Mouse (Mus musculus): Measurements from ENCODE around the gene Slit3. TPM values are rescaled to one million over a fixed set of nuclear protein-coding genes. Genes with fewer than 3 reads are reported as not detected.

Slit3 gene
- 0.77 TPM for polyA plus RNA-seq (2014; fragmentation: Illumina TruSeq; extraction: RNeasy Lipid Tissue Mini Kit (QIAGEN cat#74804); ENCODE audit: low read depth, low replicate concordance)

DNA sequence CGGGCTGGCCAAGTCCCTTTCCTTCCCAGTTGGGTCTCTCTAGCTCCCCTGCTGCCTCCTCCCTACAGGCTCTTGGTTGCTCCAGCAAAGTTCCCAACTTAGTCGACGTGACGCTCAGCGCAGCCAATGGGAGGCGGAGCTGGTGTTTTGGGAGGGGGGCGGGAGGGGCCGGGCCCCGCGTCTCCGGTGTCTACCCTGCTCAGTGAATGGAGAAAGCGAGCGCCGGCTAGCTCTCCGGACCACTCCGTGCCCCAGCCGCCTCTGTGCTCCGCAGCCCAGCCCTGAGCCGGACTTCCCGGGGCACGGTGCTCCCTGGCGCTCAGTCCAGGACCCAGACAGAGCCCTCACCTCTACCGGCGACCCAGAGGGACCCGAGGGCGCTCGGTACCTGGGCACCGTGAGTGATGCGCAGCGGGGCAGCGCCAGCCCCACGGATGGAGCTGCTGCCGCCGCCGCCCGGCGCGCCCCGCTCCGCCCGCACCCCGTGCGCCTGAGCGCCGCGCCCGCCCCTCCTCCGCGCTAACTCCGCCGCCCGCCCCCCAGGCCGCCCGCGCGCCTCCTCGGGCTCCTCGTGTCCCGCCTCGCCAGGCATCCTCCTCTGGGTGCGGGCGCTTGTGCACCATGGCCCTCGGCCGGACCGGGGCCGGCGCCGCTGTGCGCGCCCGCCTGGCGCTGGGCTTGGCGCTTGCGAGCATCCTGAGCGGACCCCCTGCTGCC is at the start of gene Slit3:
Gene Slit3, plus strand, starts transcription at position 331 of the 717 bp plus-strand sequence.

